Mouse (Mus musculus) liver, postnatal 0 days (tissue): ENCODE results near the gene Gm37240. TPM values are rescaled to one million over a fixed set of nuclear protein-coding genes. Genes with fewer than 3 reads are reported as not detected.

Source experiments
- ATAC-seq: fragments of 200-750 bp; cut with Nextera tagmentation; 2 replicates; pipeline ENCODE4 v1.8.0; 2017; ENCODE audit warnings: mild to moderate bottlenecking, moderate library complexity
- DNase-seq: peaks from one replicate; pipeline ENCODE4 v3.0.0-alpha.2; 2016
- H3K27ac ChIP-seq: fragments of 300-500 bp; sonication (generic); 2 replicates; pipeline ENCODE4 v1.5.1; 2014; ENCODE audit warnings: antibody characterized with exemption, moderate library complexity, mild to moderate bottlenecking, low read depth
- H3K27me3 ChIP-seq: fragments of 300-500 bp; sonication (generic); 2 replicates; pipeline ENCODE4 v1.6.1; 2014; ENCODE audit warnings: low read length, control low read depth, mixed read lengths; ENCODE audit not compliant: insufficient read depth
- H3K36me3 ChIP-seq: fragments of 300-500 bp; sonication (generic); replicated peaks from 2 replicates; pipeline ENCODE4 v1.6.1; 2014; ENCODE audit warnings: mild to moderate bottlenecking, control low read depth, low read length, moderate library complexity, mixed read lengths; ENCODE audit not compliant: insufficient read depth
- H3K4me1 ChIP-seq: fragments of 300-500 bp; sonication (generic); 2 replicates; pipeline ENCODE4 v1.6.1; 2014; ENCODE audit warnings: antibody characterized with exemption, mild to moderate bottlenecking, control low read depth; ENCODE audit not compliant: insufficient read depth
- H3K4me2 ChIP-seq: fragments of 300-500 bp; sonication (generic); 2 replicates; pipeline ENCODE4 v1.6.1; 2014; ENCODE audit warnings: low read depth, mild to moderate bottlenecking, low read length, moderate library complexity, mixed read lengths
- H3K4me3 ChIP-seq: fragments of 300-500 bp; sonication (generic); 2 replicates; pipeline ENCODE4 v1.5.1; 2014; ENCODE audit warnings: low read depth, low read length
- H3K9ac ChIP-seq: fragments of 300-500 bp; sonication (generic); replicated peaks from 2 replicates; pipeline ENCODE4 v1.6.1; 2014; ENCODE audit warnings: mild to moderate bottlenecking, moderate library complexity
- H3K9me3 ChIP-seq: fragments of 300-500 bp; sonication (generic); 2 replicates; pipeline ENCODE4 v1.6.1; 2016; ENCODE audit warnings: mild to moderate bottlenecking, control low read depth, low read length, mixed read lengths
- CTCF ChIP-seq: sonication (generic); IDR thresholded peaks from 2 replicates; pipeline ENCODE4 v1.5.1; 2016; ENCODE audit warnings: antibody characterized with exemption, low read depth
- EP300 ChIP-seq: IDR thresholded peaks from 2 replicates; pipeline ENCODE4 v1.6.1; 2016; ENCODE audit warnings: antibody characterized with exemption, low read depth, mild to moderate bottlenecking
- WGBS: fragments of 180-500 bp; shearing (Covaris S2); extraction: QIAGEN DNeasy Blood & Tissue Kit; methylation state at CpG from one replicate; pipeline ENCODE4 v1.1.7; 2014; ENCODE audit not compliant: insufficient replicate concordance; 5-methylcytosine and 5-hydroxymethylcytosine counted together
- polyA plus RNA-seq: library from polyadenylated mRNA; unstranded; fragments of >200 nt; fragmentation: Nextera tagmentation; extraction: Ambion mirVana; gene quantifications from 2 replicates; pipeline ENCODE4 v1.2.1, GENCODE M21; 2015

The Gm37240 gene
- polyA plus RNA-seq, 1 experiment from 2014 or later: 0.72 TPM

- Histone ChIP-seq H3K27me3 (no peaks in the 10 kb centered on the region), H3K9me3 (no peaks in the 10 kb centered on the region), H3K36me3 (no peaks in the 10 kb centered on the region), H3K27ac (no peak overlapping the region), H3K4me2 (no peak overlapping the region), H3K9ac (no peak overlapping the region), H3K4me3 (no peak overlapping the region), H3K4me1 (no peaks in the 10 kb centered on the region)
- no peak for DNase-seq
- no peak for TF ChIP-seq CTCF
- no peak for TF ChIP-seq EP300
- WGBS: 49% methylated on average over 5 of the region's 5 CpGs
- ATAC-seq: no peak
These were observed 783.0 kb downstream of the Gm37240 start for GRCm38 (mm10) chr3:85104301-85104700.

- 74% methylated on average over 21 of the region's 21 CpGs for WGBS
- H3K4me1 ChIP-seq: no peaks in the 10 kb centered on the region
- H3K4me3 ChIP-seq: no peak overlapping the region
- no peak for TF ChIP-seq EP300
- TF ChIP-seq CTCF: no peak
- ATAC-seq (no peak), DNase-seq (no peak)
- H3K36me3 ChIP-seq: no peaks in the 10 kb centered on the region
- no peak overlapping the region for H3K9ac ChIP-seq
- H3K27me3 ChIP-seq: no peaks in the 10 kb centered on the region
- no peak overlapping the region for H3K4me2 ChIP-seq
- no peak overlapping the region for H3K27ac ChIP-seq
- no peaks in the 10 kb centered on the region for H3K9me3 ChIP-seq
These were observed 806.3 kb downstream of the Gm37240 start for GRCm38 (mm10) chr3:85080882-85081558.

- no peak for TF ChIP-seq EP300
- TF ChIP-seq CTCF: no peak
- no peak overlapping the region for H3K9ac ChIP-seq
- no peaks in the 10 kb centered on the region for H3K4me1 ChIP-seq
- no peak overlapping the region for H3K4me2 ChIP-seq
- 66% methylated on average over 7 of the region's 7 CpGs for WGBS
- H3K27ac ChIP-seq: no peak overlapping the region
- H3K9me3 ChIP-seq: no peaks in the 10 kb centered on the region
- H3K27me3 ChIP-seq: no peaks in the 10 kb centered on the region
- no peaks in the 10 kb centered on the region for H3K36me3 ChIP-seq
- no peak for ATAC-seq
- DNase-seq: no peak
- H3K4me3 ChIP-seq: no peak overlapping the region
These were observed 823.2 kb downstream of the Gm37240 start for GRCm38 (mm10) chr3:85064113-85064512.

DNA sequence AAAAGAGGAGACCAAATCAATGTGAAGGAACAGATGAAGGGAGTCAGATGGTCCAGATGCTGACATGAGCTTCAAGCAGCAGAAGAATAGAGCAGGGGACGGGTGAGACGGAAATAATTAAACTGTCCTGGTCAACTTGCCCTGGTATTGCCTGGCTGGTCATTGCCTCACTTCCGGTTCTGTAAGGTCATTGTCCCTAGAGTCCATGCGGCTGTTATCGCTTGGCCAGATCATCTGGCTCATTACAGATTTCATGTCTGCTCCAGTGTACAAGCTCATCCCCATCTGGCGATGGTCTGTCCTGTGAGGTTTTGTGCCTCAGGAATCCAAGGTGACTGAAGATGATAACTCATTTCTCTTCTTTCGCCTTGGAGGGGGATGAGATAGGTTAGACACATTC lies 827.2 kb downstream of the Gm37240 start:
- WGBS: 79% methylated on average over 7 of the region's 7 CpGs
- no peak for TF ChIP-seq CTCF
- ATAC-seq: no peak
- H3K4me2 ChIP-seq: no peak overlapping the region
- no peaks in the 10 kb centered on the region for H3K36me3 ChIP-seq
- H3K9me3 ChIP-seq: no peaks in the 10 kb centered on the region
- H3K4me1 ChIP-seq: no peaks in the 10 kb centered on the region
- H3K4me3 ChIP-seq: no peak overlapping the region
- H3K27me3 ChIP-seq: no peaks in the 10 kb centered on the region
- no peak overlapping the region for H3K9ac ChIP-seq
- no peak for DNase-seq
- H3K27ac ChIP-seq: no peak overlapping the region

GRCm38 (mm10) chr3:85057245-85057644 lies 830.1 kb downstream of the Gm37240 start:
- 52% methylated on average over 6 of the region's 6 CpGs for WGBS
- no peak overlapping the region for H3K4me3 ChIP-seq
- TF ChIP-seq CTCF (no peak), EP300 (no peak)
- no peaks in the 10 kb centered on the region for H3K27me3 ChIP-seq
- H3K9ac ChIP-seq: no peak overlapping the region
- H3K4me1 ChIP-seq: no peaks in the 10 kb centered on the region
- no peaks in the 10 kb centered on the region for H3K36me3 ChIP-seq
- no peak overlapping the region for H3K4me2 ChIP-seq
- DNase-seq (no peak), ATAC-seq (no peak)
- no peaks in the 10 kb centered on the region for H3K9me3 ChIP-seq
- no peak overlapping the region for H3K27ac ChIP-seq

GRCm38 (mm10) chr3:85053526-85053925 lies 833.8 kb downstream of the Gm37240 start:
- Histone ChIP-seq H3K4me2 (no peak overlapping the region), H3K27ac (no peak overlapping the region), H3K36me3 (no peaks in the 10 kb centered on the region), H3K9ac (no peak overlapping the region), H3K4me1 (no peaks in the 10 kb centered on the region), H3K27me3 (no peaks in the 10 kb centered on the region), H3K4me3 (no peak overlapping the region), H3K9me3 (no peaks in the 10 kb centered on the region)
- DNase-seq (no peak), ATAC-seq (no peak)
- no peak for TF ChIP-seq EP300
- 65% methylated on average over 4 of the region's 4 CpGs for WGBS

DNA sequence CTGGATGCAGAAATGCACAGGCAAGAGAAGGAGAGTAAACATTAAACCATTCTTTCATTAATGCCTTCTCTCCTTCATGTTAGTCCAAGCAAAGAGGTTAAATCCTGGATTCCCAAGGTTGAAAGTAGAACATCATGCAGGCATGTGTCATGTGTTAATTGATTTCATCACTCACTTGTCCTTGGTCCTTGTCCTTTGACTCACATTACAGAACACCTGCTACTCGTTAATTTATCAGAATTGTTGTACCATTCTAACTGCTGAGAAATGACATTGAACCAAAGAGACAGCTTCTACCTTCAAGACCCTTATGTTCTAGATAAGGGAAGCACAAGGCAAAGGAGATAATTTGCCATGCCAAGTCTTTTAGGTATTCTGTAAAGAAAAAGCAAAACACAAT lies 835.1 kb downstream of the Gm37240 start:
- DNase-seq: no peak
- no peak for ATAC-seq
- no peak overlapping the region for H3K27ac ChIP-seq
- no peaks in the 10 kb centered on the region for H3K36me3 ChIP-seq
- no peak overlapping the region for H3K4me3 ChIP-seq
- WGBS: 55% methylated on average over 1 of the region's 1 CpGs
- no peaks in the 10 kb centered on the region for H3K9me3 ChIP-seq
- no peaks in the 10 kb centered on the region for H3K27me3 ChIP-seq
- no peak overlapping the region for H3K4me2 ChIP-seq
- no peaks in the 10 kb centered on the region for H3K4me1 ChIP-seq
- no peak overlapping the region for H3K9ac ChIP-seq
- TF ChIP-seq EP300: no peak
- no peak for TF ChIP-seq CTCF
